Mouse (Mus musculus) C2C12 (cell line): ENCODE results near the gene Gm29609. TPM values are rescaled to one million over a fixed set of nuclear protein-coding genes. Genes with fewer than 3 reads are reported as not detected.

Source experiments
- H3K27me3 ChIP-seq: one replicate; pipeline ENCODE4 v1.6.1; 2011; ENCODE audit not compliant: control insufficient read depth, insufficient read depth, insufficient read length
- H3K36me3 ChIP-seq: one replicate; pipeline ENCODE4 v1.6.1; 2011; ENCODE audit not compliant: control insufficient read depth, insufficient read depth
- H3K4me3 ChIP-seq: one replicate; pipeline ENCODE4 v1.5.1; 2011; ENCODE audit warnings: mild to moderate bottlenecking, control low read depth; ENCODE audit not compliant: poor library complexity, insufficient read depth, severe bottlenecking
- H3K79me2 ChIP-seq: one replicate; pipeline ENCODE4 v1.6.1; 2011; ENCODE audit not compliant: control insufficient read depth, insufficient read depth
- H3K79me3 ChIP-seq: one replicate; pipeline ENCODE4 v1.6.1; 2011; ENCODE audit warnings: low read depth, control low read depth
- H3ac ChIP-seq: one replicate; pipeline ENCODE3; 2011; ENCODE audit warnings: low read depth; ENCODE audit not compliant: control insufficient read depth, insufficient read length
- CEBPB ChIP-seq: IDR thresholded peaks from one replicate; pipeline ENCODE4 v1.6.1; 2011; ENCODE audit warnings: low read depth, mild to moderate bottlenecking, control low read depth, moderate library complexity
- CTCF ChIP-seq: IDR thresholded peaks from one replicate; pipeline ENCODE4 v1.5.1; 2011; ENCODE audit not compliant: control insufficient read depth, insufficient read depth, insufficient read length
- FOSL1 ChIP-seq: IDR thresholded peaks from one replicate; pipeline ENCODE4 v1.8.0; 2011; ENCODE audit warnings: mild to moderate bottlenecking, low read length; ENCODE audit not compliant: poor library complexity, insufficient read depth, severe bottlenecking
- MAX ChIP-seq: IDR thresholded peaks from one replicate; pipeline ENCODE4 v1.6.1; 2011; ENCODE audit warnings: mild to moderate bottlenecking, control low read depth
- MYOD1 ChIP-seq: IDR thresholded peaks from one replicate; pipeline ENCODE4 v1.6.1; 2011; ENCODE audit warnings: low read depth; ENCODE audit not compliant: control insufficient read depth, insufficient read length
- MYOG ChIP-seq: IDR thresholded peaks from one replicate; pipeline ENCODE4 v1.6.1; 2011; ENCODE audit not compliant: control insufficient read depth, insufficient read length; ENCODE audit errors: extremely low read depth
- USF1 ChIP-seq: IDR thresholded peaks from one replicate; pipeline ENCODE4 v1.6.1; 2011; ENCODE audit warnings: low read depth, mild to moderate bottlenecking, control low read depth, moderate library complexity
- polyA plus RNA-seq: library from polyadenylated mRNA; unstranded; fragments of >200 nt; fragmentation: generic; extraction: Trizol; gene quantifications from one replicate; pipeline ENCODE4 v1.2.1, GENCODE M21; 2012; ENCODE audit warnings: missing spikeins

The Gm29609 gene
- polyA plus RNA-seq, 1 experiment = 2.9 TPM

- no peak overlapping the region for H3ac ChIP-seq
- H3K36me3 ChIP-seq = no peaks in the 10 kb centered on the region
- no peak overlapping the region for H3K4me3 ChIP-seq
- no peak for TF ChIP-seq CTCF
- TF ChIP-seq USF1 = no peak
- no peak for TF ChIP-seq MAX
- no peak for TF ChIP-seq MYOG
- TF ChIP-seq MYOD1 = no peak
- TF ChIP-seq CEBPB = no peak
- TF ChIP-seq FOSL1 = no peak
- H3K79me2 ChIP-seq = no peaks in the 10 kb centered on the region
- peaks cover 27% of the 10 kb centered on the region for H3K27me3 ChIP-seq
- H3K79me3 ChIP-seq = no peaks in the 10 kb centered on the region
Observed at GRCm38 (mm10) chr5:31136730-31137424, 42.8 kb downstream of the Gm29609 start.

- Histone ChIP-seq H3K79me2 (no peaks in the 10 kb centered on the region), H3K36me3 (no peaks in the 10 kb centered on the region), H3ac (no peak overlapping the region), H3K4me3 (no peak overlapping the region), H3K27me3 (no peaks in the 10 kb centered on the region), H3K79me3 (no peaks in the 10 kb centered on the region)
- TF ChIP-seq MYOD1 (no peak), USF1 (no peak), FOSL1 (no peak), CTCF (no peak), MYOG (no peak), CEBPB (no peak), MAX (no peak)
Observed at GRCm38 (mm10) chr5:31126050-31126449, 53.7 kb downstream of the Gm29609 start.

- Histone ChIP-seq H3K79me3 (no peaks in the 10 kb centered on the region), H3ac (no peak overlapping the region), H3K27me3 (no peaks in the 10 kb centered on the region), H3K36me3 (no peaks in the 10 kb centered on the region), H3K4me3 (no peak overlapping the region), H3K79me2 (peaks cover 5% of the 10 kb centered on the region)
- TF ChIP-seq CEBPB = no peak
- no peak for TF ChIP-seq MAX
- TF ChIP-seq MYOG = no peak
Observed at GRCm38 (mm10) chr5:31123481-31123880, 56.2 kb downstream of the Gm29609 start.

GRCm38 (mm10) chr5:31121111-31121510 lies 58.6 kb downstream of the Gm29609 start:
- TF ChIP-seq MYOG (no peak), MAX (no peak), USF1 (no peak), MYOD1 (no peak), CEBPB (no peak)
- no peaks in the 10 kb centered on the region for H3K36me3 ChIP-seq
- no peak overlapping the region for H3K4me3 ChIP-seq
- peaks cover 5% of the 10 kb centered on the region for H3K79me2 ChIP-seq
- H3ac ChIP-seq = no peak overlapping the region
- H3K79me3 ChIP-seq = no peaks in the 10 kb centered on the region
- H3K27me3 ChIP-seq = no peaks in the 10 kb centered on the region

GRCm38 (mm10) chr5:31116912-31117311 lies 62.8 kb downstream of the Gm29609 start:
- H3K36me3 ChIP-seq = no peaks in the 10 kb centered on the region
- peak overlapping the region; percentile 11 for H3K4me3 ChIP-seq
- H3ac ChIP-seq = no peak overlapping the region
- TF ChIP-seq CEBPB = no peak
- no peak for TF ChIP-seq FOSL1
- TF ChIP-seq USF1 = no peak
- no peak for TF ChIP-seq CTCF
- TF ChIP-seq MAX = no peak
- TF ChIP-seq MYOG = no peak
- no peak for TF ChIP-seq MYOD1
- H3K79me2 ChIP-seq = peaks cover 5% of the 10 kb centered on the region
- no peaks in the 10 kb centered on the region for H3K27me3 ChIP-seq
- H3K79me3 ChIP-seq = no peaks in the 10 kb centered on the region

GRCm38 (mm10) chr5:31116354-31116753 lies 63.4 kb downstream of the Gm29609 start, which contains the start of gene Trim54:
TSS of gene Trim54 (plus strand) at chr5:31116712.
- Histone ChIP-seq H3K27me3 (no peaks in the 10 kb centered on the region), H3K4me3 (peak within 1 kb of the TSS; percentile 11), H3K79me3 (no peaks in the 10 kb centered on the region), H3K79me2 (peaks cover 5% of the 10 kb centered on the region), H3ac (no peak within 1 kb of the TSS), H3K36me3 (no peaks in the 10 kb centered on the region)
- TF ChIP-seq USF1 (no peak), MAX (no peak), CTCF (no peak), FOSL1 (no peak), MYOD1 (peak; percentile 55)
